Comparison of ENCODE assay signal across 15 mouse cellular contexts in genomic region chr19:52048378-52048978, GRCm38 (mm10).
DNase-seq lines count a peak whose midpoint lies in the region; ATAC-seq lines count a peak whose summit lies in the region.
"Had no signal": no experiment of that assay in that cellular context is flagged by ENCODE, and none has a peak within 500 bp of the region (broad histone marks: within the 10 kb centered on the region; RNA-seq: fewer than 3 reads in every experiment).

No protein-coding gene starts in this region.

- peak; percentile 5 for DNase-seq in kidney, adult 9 months
- peak; percentile 81 for DNase-seq in Muller cell, postnatal 12 days (ENCODE audit: inconsistent ontology term)
- DNase-seq in urinary bladder, adult 2 months (ENCODE audit: low spot score) = no peak
- DNase-seq: adrenal gland, adult 8-10 months; cerebellum, adult 9-10 months; kidney, adult 8-10 months; lung, adult 2 months; lung, postnatal 4 days; right cerebral cortex, postnatal 25 days had no signal

- H3K27ac ChIP-seq in kidney, embryonic 14.5 days (ENCODE audit: low read depth, low read length) = no peak overlapping the region
- H3K27ac ChIP-seq in forebrain, embryonic 13.5 days = no peak overlapping the region
- H3K27ac ChIP-seq in neural tube, embryonic 14.5 days (ENCODE audit: low read depth, low read length) = no peak overlapping the region
- no peak overlapping the region for H3K27ac ChIP-seq in heart, embryonic 11.5 days (ENCODE audit: low read depth, low read length)

- WGBS in kidney, embryonic 14.5 days = 53% methylated on average over 1 of the region's 1 CpGs
- 7% methylated on average over 1 of the region's 1 CpGs for WGBS in forebrain, embryonic 13.5 days
- 23% methylated on average over 1 of the region's 1 CpGs for WGBS in neural tube, embryonic 14.5 days
- WGBS in heart, embryonic 11.5 days (ENCODE audit: insufficient replicate concordance) = 59% methylated on average over 1 of the region's 1 CpGs

- ATAC-seq in kidney, embryonic 14.5 days (ENCODE audit: low FRiP score, low TSS enrichment) = no peak
- peak; percentile 92 for ATAC-seq in forebrain, embryonic 13.5 days
- peak; percentile 79 for ATAC-seq in neural tube, embryonic 14.5 days (ENCODE audit: low read depth)
- ATAC-seq in heart, embryonic 11.5 days (replicated peaks; ENCODE audit: insufficient number of reproducible peaks, low FRiP score, low TSS enrichment) = no peak

- no peaks in the 10 kb centered on the region for H3K36me3 ChIP-seq in kidney, embryonic 14.5 days (ENCODE audit: control insufficient read depth, insufficient read depth, low read length)
- no peaks in the 10 kb centered on the region for H3K36me3 ChIP-seq in forebrain, embryonic 13.5 days (ENCODE audit: poor library complexity, severe bottlenecking)
- no peaks in the 10 kb centered on the region for H3K36me3 ChIP-seq in neural tube, embryonic 14.5 days (ENCODE audit: control insufficient read depth, insufficient read depth, low read length)
- H3K36me3 ChIP-seq in heart, embryonic 11.5 days (ENCODE audit: control insufficient read depth, insufficient read depth, low read length) = no peaks in the 10 kb centered on the region
- H3K36me3 ChIP-seq: G1E had no signal

- no peak overlapping the region for H3K4me2 ChIP-seq in kidney, embryonic 14.5 days (replicated peaks; ENCODE audit: low read depth, low read length)
- no peak overlapping the region for H3K4me2 ChIP-seq in forebrain, embryonic 13.5 days
- no peak overlapping the region for H3K4me2 ChIP-seq in neural tube, embryonic 14.5 days (ENCODE audit: low read depth, low read length)
- no peak overlapping the region for H3K4me2 ChIP-seq in heart, embryonic 11.5 days

- H3K27me3 ChIP-seq in kidney, embryonic 14.5 days (ENCODE audit: control insufficient read depth, insufficient read depth, low read length) = no peaks in the 10 kb centered on the region
- peaks cover 6% of the 10 kb centered on the region; the same call in 1 of the 2 replicates for H3K27me3 ChIP-seq in forebrain, embryonic 13.5 days
- no peaks in the 10 kb centered on the region for H3K27me3 ChIP-seq in neural tube, embryonic 14.5 days (ENCODE audit: control insufficient read depth, insufficient read depth, low read length)
- no peaks in the 10 kb centered on the region for H3K27me3 ChIP-seq in heart, embryonic 11.5 days (ENCODE audit: control insufficient read depth, insufficient read depth, low read length)

- no peaks in the 10 kb centered on the region for H3K9me3 ChIP-seq in kidney, embryonic 14.5 days (ENCODE audit: control insufficient read depth, low read length)
- 0 out of 2 replicates have a peak, but pooled peaks cover 4% of the 10 kb centered on the region for H3K9me3 ChIP-seq in forebrain, embryonic 13.5 days (replicated peaks)
- H3K9me3 ChIP-seq in neural tube, embryonic 14.5 days (ENCODE audit: control insufficient read depth, low read length) = no peaks in the 10 kb centered on the region
- H3K9me3 ChIP-seq in heart, embryonic 11.5 days (replicated peaks; ENCODE audit: control insufficient read depth, low read length) = no peaks in the 10 kb centered on the region

- no peak overlapping the region for H3K9ac ChIP-seq in kidney, embryonic 14.5 days (ENCODE audit: low read depth, low read length)
- H3K9ac ChIP-seq in forebrain, embryonic 13.5 days = no peak overlapping the region
- no peak overlapping the region for H3K9ac ChIP-seq in neural tube, embryonic 14.5 days (replicated peaks; ENCODE audit: low read depth, low read length)
- no peak overlapping the region for H3K9ac ChIP-seq in heart, embryonic 11.5 days (ENCODE audit: low read depth, low read length)

- H3K4me3 ChIP-seq in kidney, embryonic 14.5 days (ENCODE audit: low read length) = no peak overlapping the region
- no peak overlapping the region for H3K4me3 ChIP-seq in forebrain, embryonic 13.5 days
- H3K4me3 ChIP-seq in neural tube, embryonic 14.5 days (ENCODE audit: low read depth, low read length) = no peak overlapping the region
- no peak overlapping the region for H3K4me3 ChIP-seq in heart, embryonic 11.5 days (ENCODE audit: low read depth, low read length)
- H3K4me3 ChIP-seq: erythroblast, embryonic 14.5 days had no signal

- H3K4me1 ChIP-seq in kidney, embryonic 14.5 days (ENCODE audit: control insufficient read depth, insufficient read depth, low read length) = no peaks in the 10 kb centered on the region
- peaks cover 3% of the 10 kb centered on the region; the same call in 1 of the 2 replicates for H3K4me1 ChIP-seq in forebrain, embryonic 13.5 days
- H3K4me1 ChIP-seq in neural tube, embryonic 14.5 days (ENCODE audit: control insufficient read depth, insufficient read depth, low read length) = no peaks in the 10 kb centered on the region
- H3K4me1 ChIP-seq in heart, embryonic 11.5 days (ENCODE audit: control insufficient read depth, insufficient read depth, low read length) = no peaks in the 10 kb centered on the region

Comparison
In these comparisons a context has a peak if more than half of its experiments do, and no peak if none do; other contexts are left out.
1. ATAC-seq: peak in forebrain, embryonic 13.5 days (single experiment) and neural tube, embryonic 14.5 days (single experiment); none in kidney, embryonic 14.5 days (single experiment) and heart, embryonic 11.5 days (single experiment).